Mouse (Mus musculus): ENCODE measurements around the gene Rad51ap1. TPM values are rescaled to one million over a fixed set of nuclear protein-coding genes. Genes with fewer than 3 reads are reported as not detected.
A peak's percentile ranks its signal among the peaks of the same experiment; 100 is the strongest.

Rad51ap1 gene
- polyA plus RNA-seq, 1 experiment from 2014 or later, result 55.4 TPM

- H3K36me3 ChIP-seq (ENCODE audit: poor library complexity, severe bottlenecking), result peaks cover 55% of the 10 kb centered on the region
- peaks cover 3% of the 10 kb centered on the region for H3K4me1 ChIP-seq
- H3K4me3 ChIP-seq, result no peak overlapping the region
- H3K9ac ChIP-seq, result no peak overlapping the region
- no peak overlapping the region for H3K27ac ChIP-seq
- no peaks in the 10 kb centered on the region for H3K9me3 ChIP-seq (replicated peaks)
- WGBS, result 97% methylated on average over 2 of the region's 2 CpGs
- H3K27me3 ChIP-seq, result no peaks in the 10 kb centered on the region
- no peak for ATAC-seq
- H3K4me2 ChIP-seq, result no peak overlapping the region
Measured at GRCm38 (mm10) chr6:126932896-126933295, 6.5 kb downstream of the Rad51ap1 start.

- Histone ChIP-seq H3K27ac (no peak within 1 kb of the TSS), H3K9ac (peak within 1 kb of the TSS; percentile 34; the same call in 1 of the 2 replicates), H3K4me1 (no peaks in the 10 kb centered on the region), H3K9me3 (replicated peaks) (no peaks in the 10 kb centered on the region), H3K4me2 (peak within 1 kb of the TSS; percentile 27; the same call in 1 of the 2 replicates), H3K4me3 (no peak within 1 kb of the TSS), H3K27me3 (no peaks in the 10 kb centered on the region), H3K36me3 (ENCODE audit: poor library complexity, severe bottlenecking) (peaks cover 42% of the 10 kb centered on the region)
- 5% methylated on average over 20 of the region's 21 CpGs for WGBS
- ATAC-seq, result no peak
Measured at GRCm38 (mm10) chr6:126921111-126921881, 18.1 kb downstream of the Rad51ap1 start, which contains the start of gene Dyrk4. TSS of gene Dyrk4 (minus strand) at chr6:126921839.

- Histone ChIP-seq H3K27ac (no peak overlapping the region), H3K36me3 (ENCODE audit: poor library complexity, severe bottlenecking) (no peaks in the 10 kb centered on the region), H3K27me3 (no peaks in the 10 kb centered on the region), H3K4me2 (no peak overlapping the region), H3K9ac (no peak overlapping the region), H3K9me3 (replicated peaks) (no peaks in the 10 kb centered on the region), H3K4me1 (no peaks in the 10 kb centered on the region), H3K4me3 (no peak overlapping the region)
- no peak for ATAC-seq
- WGBS, result 82% methylated on average over 5 of the region's 5 CpGs
Measured at GRCm38 (mm10) chr6:126914928-126915327, 24.5 kb downstream of the Rad51ap1 start.

- no peaks in the 10 kb centered on the region for H3K36me3 ChIP-seq (ENCODE audit: poor library complexity, severe bottlenecking)
- no peak overlapping the region for H3K9ac ChIP-seq
- H3K9me3 ChIP-seq (replicated peaks), result no peaks in the 10 kb centered on the region
- H3K4me3 ChIP-seq, result no peak overlapping the region
- no peaks in the 10 kb centered on the region for H3K27me3 ChIP-seq
- no peak for ATAC-seq
- no peak overlapping the region for H3K27ac ChIP-seq
- 88% methylated on average over 4 of the region's 4 CpGs for WGBS
- no peaks in the 10 kb centered on the region for H3K4me1 ChIP-seq
- no peak overlapping the region for H3K4me2 ChIP-seq
Measured at GRCm38 (mm10) chr6:126910727-126911126, 28.7 kb downstream of the Rad51ap1 start.

- Histone ChIP-seq H3K4me2 (no peak overlapping the region), H3K36me3 (ENCODE audit: poor library complexity, severe bottlenecking) (no peaks in the 10 kb centered on the region), H3K27me3 (no peaks in the 10 kb centered on the region), H3K4me3 (no peak overlapping the region), H3K9me3 (replicated peaks) (no peaks in the 10 kb centered on the region), H3K27ac (no peak overlapping the region), H3K4me1 (no peaks in the 10 kb centered on the region), H3K9ac (no peak overlapping the region)
- no peak for ATAC-seq
- 72% methylated on average over 3 of the region's 3 CpGs for WGBS
Measured at GRCm38 (mm10) chr6:126907876-126908275, 31.5 kb downstream of the Rad51ap1 start.

- Histone ChIP-seq H3K4me1 (no peaks in the 10 kb centered on the region), H3K4me3 (no peak overlapping the region), H3K4me2 (no peak overlapping the region), H3K36me3 (ENCODE audit: poor library complexity, severe bottlenecking) (no peaks in the 10 kb centered on the region), H3K27me3 (no peaks in the 10 kb centered on the region), H3K27ac (no peak overlapping the region), H3K9me3 (replicated peaks) (no peaks in the 10 kb centered on the region), H3K9ac (no peak overlapping the region)
- ATAC-seq, result no peak
- 78% methylated on average over 4 of the region's 5 CpGs for WGBS
Measured at GRCm38 (mm10) chr6:126907378-126907777, 32.0 kb downstream of the Rad51ap1 start.

- WGBS, result 88% methylated on average over 8 of the region's 8 CpGs
- no peaks in the 10 kb centered on the region for H3K9me3 ChIP-seq (replicated peaks)
- H3K4me2 ChIP-seq, result no peak overlapping the region
- H3K9ac ChIP-seq, result no peak overlapping the region
- no peaks in the 10 kb centered on the region for H3K36me3 ChIP-seq (ENCODE audit: poor library complexity, severe bottlenecking)
- no peak overlapping the region for H3K4me3 ChIP-seq
- no peak overlapping the region for H3K27ac ChIP-seq
- ATAC-seq, result no peak
- no peaks in the 10 kb centered on the region for H3K27me3 ChIP-seq
- no peaks in the 10 kb centered on the region for H3K4me1 ChIP-seq
Measured at GRCm38 (mm10) chr6:126877118-126877517, 62.3 kb downstream of the Rad51ap1 start.

Other genes starting within 250 kb of the Rad51ap1 start
- 4.3 and 4.8 TPM in 2 replicates for gene Kcna6, start 198.9 kb downstream of the Rad51ap1 start, polyA plus RNA-seq (2015; fragmentation: Nextera tagmentation; extraction: Ambion mirVana)
- 193 and 203 TPM in 2 replicates for gene Ndufa9, start 90.5 kb downstream of the Rad51ap1 start, polyA plus RNA-seq (2015; fragmentation: Nextera tagmentation; extraction: Ambion mirVana)
- gene Akap3, start 86.5 kb downstream of the Rad51ap1 start, polyA plus RNA-seq (2015; fragmentation: Nextera tagmentation; extraction: Ambion mirVana), result 0.05 TPM in 1 of 2 replicates, not detected in the other
- 0.08 and 0.15 TPM in 2 replicates for gene Dyrk4, start 17.7 kb downstream of the Rad51ap1 start, polyA plus RNA-seq (2015; fragmentation: Nextera tagmentation; extraction: Ambion mirVana)
- gene D6Wsu163e, start 375 bp upstream of the Rad51ap1 start, polyA plus RNA-seq (2015; fragmentation: Nextera tagmentation; extraction: Ambion mirVana), result 27.5 and 27.9 TPM in 2 replicates
- gene Fgf6, start 76.0 kb upstream of the Rad51ap1 start, polyA plus RNA-seq (2015; fragmentation: Nextera tagmentation; extraction: Ambion mirVana), result not detected in 2 replicates
- not detected in 2 replicates for gene Fgf23, start 133.3 kb upstream of the Rad51ap1 start, polyA plus RNA-seq (2015; fragmentation: Nextera tagmentation; extraction: Ambion mirVana)
- 6.6 and 7.0 TPM in 2 replicates for gene Tigar, start 170.0 kb upstream of the Rad51ap1 start, polyA plus RNA-seq (2015; fragmentation: Nextera tagmentation; extraction: Ambion mirVana)
- gene Ccnd2, start 212.6 kb upstream of the Rad51ap1 start, polyA plus RNA-seq (2015; fragmentation: Nextera tagmentation; extraction: Ambion mirVana), result 1,785 and 2,054 TPM in 2 replicates